Mouse (Mus musculus) right cerebral cortex, postnatal 10 days (tissue): ENCODE results near the gene Prkcb.
A peak's percentile ranks its signal among the peaks of the same experiment; 100 is the strongest.

Experiments used
- DNase-seq, 2 experiments: peaks; one replicate each; pipeline ENCODE4 v3.0.0; 2021; ENCODE audit warnings: low spot score in 2 of 2

Gene Prkcb

GRCm38 (mm10) chr7:122465823-122466549 is 177.4 kb downstream of the Prkcb start:
- peak; percentile 40 to 42 for DNase-seq

GRCm38 (mm10) chr7:122466722-122467121 is 178.2 kb downstream of the Prkcb start:
- no peak for DNase-seq

GRCm38 (mm10) chr7:122467831-122468230 is 179.3 kb downstream of the Prkcb start:
- no peak for DNase-seq

GRCm38 (mm10) chr7:122470370-122471280 is 182.1 kb downstream of the Prkcb start:
- peak; percentile 69 to 82 for DNase-seq

GRCm38 (mm10) chr7:122472223-122472622 is 183.7 kb downstream of the Prkcb start:
- no peak for DNase-seq

- no peak for DNase-seq
Measured at GRCm38 (mm10) chr7:122475038-122475437, 186.5 kb downstream of the Prkcb start.

GRCm38 (mm10) chr7:122476697-122477096 is 188.1 kb downstream of the Prkcb start:
- no peak for DNase-seq

- no peak for DNase-seq
Measured at GRCm38 (mm10) chr7:122477118-122477517, 188.6 kb downstream of the Prkcb start.

- no peak for DNase-seq
Measured at GRCm38 (mm10) chr7:122477566-122478564, 189.3 kb downstream of the Prkcb start.

- no peak for DNase-seq
Measured at GRCm38 (mm10) chr7:122483949-122484348, 195.4 kb downstream of the Prkcb start.

- no peak for DNase-seq
Measured at GRCm38 (mm10) chr7:122487929-122488571, 199.5 kb downstream of the Prkcb start.

GRCm38 (mm10) chr7:122492041-122492440 is 203.5 kb downstream of the Prkcb start:
- no peak for DNase-seq

GRCm38 (mm10) chr7:122492936-122493335 is 204.4 kb downstream of the Prkcb start:
- DNase-seq, result no peak

GRCm38 (mm10) chr7:122494088-122494487 is 205.5 kb downstream of the Prkcb start:
- DNase-seq, result no peak

- DNase-seq, result no peak
Measured at GRCm38 (mm10) chr7:122497516-122497915, 209.0 kb downstream of the Prkcb start.

GRCm38 (mm10) chr7:122498461-122498860 is 209.9 kb downstream of the Prkcb start:
- no peak for DNase-seq

GRCm38 (mm10) chr7:122499743-122500597 is 211.4 kb downstream of the Prkcb start:
- DNase-seq, result no peak

- DNase-seq, result no peak
Measured at GRCm38 (mm10) chr7:122506467-122506866, 217.9 kb downstream of the Prkcb start.

GRCm38 (mm10) chr7:122509903-122510302 is 221.4 kb downstream of the Prkcb start:
- DNase-seq, result no peak

GRCm38 (mm10) chr7:122512430-122512966 is 223.9 kb downstream of the Prkcb start:
- peak; percentile 49 to 56 for DNase-seq
